Mouse (Mus musculus): ENCODE results near the gene Lsm14a. TPM values are rescaled to one million over a fixed set of nuclear protein-coding genes. Genes with fewer than 3 reads are reported as not detected.

Lsm14a gene
- polyA plus RNA-seq, 2 experiments = 25.4 to 44.7 TPM

DNA sequence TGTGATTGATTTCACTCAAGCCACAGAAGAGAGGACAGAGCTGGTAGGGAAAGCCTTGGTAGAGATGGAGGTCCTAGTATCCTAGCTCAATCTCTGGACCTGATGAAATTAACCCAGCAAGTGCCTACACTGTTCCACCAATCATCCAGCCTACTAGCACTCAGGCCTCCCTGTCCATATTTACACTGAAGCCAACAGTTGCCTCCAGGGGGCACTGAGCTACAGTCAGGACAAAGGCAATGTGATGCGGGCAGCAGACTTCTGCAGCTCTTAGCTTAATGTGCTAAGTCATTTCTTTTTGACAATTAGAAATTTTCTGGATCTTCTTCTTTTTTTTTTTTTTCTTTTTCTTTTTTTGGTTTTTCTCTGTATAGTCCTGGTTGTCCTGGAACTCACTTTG is 41.1 kb downstream of the Lsm14a start:
- Histone ChIP-seq H3K9me3 (ENCODE audit: control insufficient read depth, low read length) (no peaks in the 10 kb centered on the region), H3K4me2 (ENCODE audit: low read depth) (no peak overlapping the region), H3K27me3 (ENCODE audit: control insufficient read depth, insufficient read depth, low read length) (no peaks in the 10 kb centered on the region), H3K9ac (replicated peaks) (no peak overlapping the region), H3K27ac (no peak overlapping the region), H3K4me3 (ENCODE audit: insufficient read depth in 1 of 2, low read depth in 2 of 2, low read length in 2 of 2) (no peak overlapping the region), H3K4me1 (replicated peaks; ENCODE audit: control insufficient read depth in 2 of 2, insufficient read depth in 2 of 2, low read length in 1 of 2) (no peaks in the 10 kb centered on the region), H3K36me3 (replicated peaks; ENCODE audit: control insufficient read depth, insufficient read depth, low read depth) (peaks cover 79% of the 10 kb centered on the region)
- 91% methylated on average over 1 of the region's 1 CpGs for whole genome bisulfite sequencing (ENCODE audit: insufficient replicate concordance)
- no peak for TF ChIP-seq EP300 (IDR thresholded peaks at IDR 0.05; ENCODE audit: low read depth)
- peak; percentile 51 for TF ChIP-seq CTCF (IDR thresholded peaks at IDR 0.05; ENCODE audit: low read depth)
- ATAC-seq (ENCODE audit: insufficient read depth) (no peak), DNase-seq (ENCODE audit: low read depth in 3 of 3, low spot score in 3 of 3) (no peak)

GRCm38 (mm10) chr7:34350166-34350565 is 42.9 kb downstream of the Lsm14a start:
- H3K9ac ChIP-seq (replicated peaks) = no peak overlapping the region
- no peak overlapping the region for H3K4me3 ChIP-seq (ENCODE audit: insufficient read depth in 1 of 2, low read depth in 2 of 2, low read length in 2 of 2)
- H3K27ac ChIP-seq = no peak overlapping the region
- peaks cover 81% of the 10 kb centered on the region for H3K36me3 ChIP-seq (replicated peaks; ENCODE audit: control insufficient read depth, insufficient read depth, low read depth)
- WGBS (ENCODE audit: insufficient replicate concordance) = 95% methylated on average over 5 of the region's 5 CpGs
- no peak overlapping the region for H3K4me2 ChIP-seq (ENCODE audit: low read depth)
- H3K27me3 ChIP-seq (ENCODE audit: control insufficient read depth, insufficient read depth, low read length) = no peaks in the 10 kb centered on the region
- TF ChIP-seq EP300 (IDR thresholded peaks at IDR 0.05; ENCODE audit: low read depth) (no peak), CTCF (IDR thresholded peaks at IDR 0.05; ENCODE audit: low read depth) (no peak)
- H3K9me3 ChIP-seq (ENCODE audit: control insufficient read depth, low read length) = no peaks in the 10 kb centered on the region
- ATAC-seq (ENCODE audit: insufficient read depth) = no peak
- H3K4me1 ChIP-seq (replicated peaks; ENCODE audit: control insufficient read depth in 2 of 2, insufficient read depth in 2 of 2, low read length in 1 of 2) = no peaks in the 10 kb centered on the region
- no peak for DNase-seq (ENCODE audit: low read depth in 3 of 3, low spot score in 3 of 3)

- Histone ChIP-seq H3K9me3 (ENCODE audit: control insufficient read depth, low read length) (no peaks in the 10 kb centered on the region), H3K4me2 (ENCODE audit: low read depth) (no peak overlapping the region), H3K36me3 (replicated peaks; ENCODE audit: control insufficient read depth, insufficient read depth, low read depth) (peaks cover 81% of the 10 kb centered on the region), H3K4me1 (replicated peaks; ENCODE audit: control insufficient read depth in 2 of 2, insufficient read depth in 2 of 2, low read length in 1 of 2) (no peaks in the 10 kb centered on the region), H3K27me3 (ENCODE audit: control insufficient read depth, insufficient read depth, low read length) (no peaks in the 10 kb centered on the region), H3K9ac (replicated peaks) (no peak overlapping the region), H3K4me3 (ENCODE audit: insufficient read depth in 1 of 2, low read depth in 2 of 2, low read length in 2 of 2) (no peak overlapping the region), H3K27ac (no peak overlapping the region)
- TF ChIP-seq EP300 (IDR thresholded peaks at IDR 0.05; ENCODE audit: low read depth) (no peak), CTCF (IDR thresholded peaks at IDR 0.05; ENCODE audit: low read depth) (no peak)
- ATAC-seq (ENCODE audit: insufficient read depth) (no peak), DNase-seq (ENCODE audit: low read depth in 3 of 3, low spot score in 3 of 3) (no peak)
- 59% methylated on average over 1 of the region's 1 CpGs for WGBS (ENCODE audit: insufficient replicate concordance)
Measured at GRCm38 (mm10) chr7:34348011-34348410, 45.1 kb downstream of the Lsm14a start.

- Histone ChIP-seq H3K4me3 (ENCODE audit: insufficient read depth in 1 of 2, low read depth in 2 of 2, low read length in 2 of 2) (no peak overlapping the region), H3K36me3 (replicated peaks; ENCODE audit: control insufficient read depth, insufficient read depth, low read depth) (peaks cover 74% of the 10 kb centered on the region), H3K27me3 (ENCODE audit: control insufficient read depth, insufficient read depth, low read length) (no peaks in the 10 kb centered on the region), H3K4me1 (replicated peaks; ENCODE audit: control insufficient read depth in 2 of 2, insufficient read depth in 2 of 2, low read length in 1 of 2) (no peaks in the 10 kb centered on the region), H3K4me2 (ENCODE audit: low read depth) (no peak overlapping the region), H3K27ac (no peak overlapping the region), H3K9me3 (ENCODE audit: control insufficient read depth, low read length) (no peaks in the 10 kb centered on the region), H3K9ac (replicated peaks) (no peak overlapping the region)
- WGBS (ENCODE audit: insufficient replicate concordance) = 76% methylated on average over 3 of the region's 3 CpGs
- DNase-seq (ENCODE audit: low read depth in 3 of 3, low spot score in 3 of 3) (peak in 1 of 3 experiments; percentile 6), ATAC-seq (ENCODE audit: insufficient read depth) (no peak)
- TF ChIP-seq EP300 (IDR thresholded peaks at IDR 0.05; ENCODE audit: low read depth) (no peak), CTCF (IDR thresholded peaks at IDR 0.05; ENCODE audit: low read depth) (no peak)
Measured at GRCm38 (mm10) chr7:34347041-34347440, 46.1 kb downstream of the Lsm14a start.

- Histone ChIP-seq H3K9me3 (ENCODE audit: control insufficient read depth, low read length) (no peaks in the 10 kb centered on the region), H3K36me3 (replicated peaks; ENCODE audit: control insufficient read depth, insufficient read depth, low read depth) (peaks cover 73% of the 10 kb centered on the region)
Measured at GRCm38 (mm10) chr7:34346505-34346904, 46.6 kb downstream of the Lsm14a start.

More at GRCm38 (mm10) chr7:34346505-34346904, 46.6 kb downstream of the Lsm14a start:
- no peak for DNase-seq (ENCODE audit: low read depth in 3 of 3, low spot score in 3 of 3)
- no peak for ATAC-seq (ENCODE audit: insufficient read depth)
- H3K27ac ChIP-seq = no peak overlapping the region
- no peak overlapping the region for H3K4me3 ChIP-seq (ENCODE audit: insufficient read depth in 1 of 2, low read depth in 2 of 2, low read length in 2 of 2)
- TF ChIP-seq EP300 (IDR thresholded peaks at IDR 0.05; ENCODE audit: low read depth) = no peak
- no peak for TF ChIP-seq CTCF (IDR thresholded peaks at IDR 0.05; ENCODE audit: low read depth)
- WGBS (ENCODE audit: insufficient replicate concordance) = 43% methylated on average over 4 of the region's 4 CpGs
- no peak overlapping the region for H3K9ac ChIP-seq (replicated peaks)
- H3K4me1 ChIP-seq (replicated peaks; ENCODE audit: control insufficient read depth in 2 of 2, insufficient read depth in 2 of 2, low read length in 1 of 2) = no peaks in the 10 kb centered on the region
- H3K27me3 ChIP-seq (ENCODE audit: control insufficient read depth, insufficient read depth, low read length) = no peaks in the 10 kb centered on the region
- H3K4me2 ChIP-seq (ENCODE audit: low read depth) = no peak overlapping the region
